Mouse (Mus musculus): ENCODE results near the gene Sp3. TPM values are rescaled to one million over a fixed set of nuclear protein-coding genes. Genes with fewer than 3 reads are reported as not detected.

The Sp3 gene
- polyA plus RNA-seq, 1 experiment: not detected

GRCm38 (mm10) chr2:72898782-72899305 lies 81.4 kb downstream of the Sp3 start:
- H3K4me3 ChIP-seq (ENCODE audit: insufficient read depth, low read depth, low read length): no peak overlapping the region
- no peak overlapping the region for H3K27ac ChIP-seq (ENCODE audit: insufficient read depth, low read depth, low read length)
- WGBS: 97% methylated on average over 2 of the region's 2 CpGs
- H3K4me1 ChIP-seq (ENCODE audit: control insufficient read depth, insufficient read depth, low read length): no peaks in the 10 kb centered on the region
- TF ChIP-seq CTCF (IDR thresholded peaks at IDR 0.05; ENCODE audit: insufficient read depth, low read depth, low read length): no peak
- no peak for TF ChIP-seq POLR2A (IDR thresholded peaks at IDR 0.05; ENCODE audit: insufficient read depth, low read depth, low read length)

- Histone ChIP-seq H3K4me1 (ENCODE audit: control insufficient read depth, insufficient read depth, low read length) (no peaks in the 10 kb centered on the region), H3K27ac (ENCODE audit: insufficient read depth, low read depth, low read length) (no peak overlapping the region), H3K4me3 (ENCODE audit: insufficient read depth, low read depth, low read length) (no peak overlapping the region)
- 40% methylated on average over 3 of the region's 3 CpGs for WGBS
- TF ChIP-seq POLR2A (IDR thresholded peaks at IDR 0.05; ENCODE audit: insufficient read depth, low read depth, low read length): no peak
- no peak for TF ChIP-seq CTCF (IDR thresholded peaks at IDR 0.05; ENCODE audit: insufficient read depth, low read depth, low read length)
These were observed 82.0 kb downstream of the Sp3 start for GRCm38 (mm10) chr2:72898094-72898781.

- Histone ChIP-seq H3K4me3 (ENCODE audit: insufficient read depth, low read depth, low read length) (no peak overlapping the region), H3K27ac (ENCODE audit: insufficient read depth, low read depth, low read length) (no peak overlapping the region), H3K4me1 (ENCODE audit: control insufficient read depth, insufficient read depth, low read length) (no peaks in the 10 kb centered on the region)
- TF ChIP-seq POLR2A (IDR thresholded peaks at IDR 0.05; ENCODE audit: insufficient read depth, low read depth, low read length) (no peak), CTCF (IDR thresholded peaks at IDR 0.05; ENCODE audit: insufficient read depth, low read depth, low read length) (no peak)
These were observed 90.4 kb downstream of the Sp3 start for GRCm38 (mm10) chr2:72889806-72890205.

Other genes starting within 250 kb of the Sp3 start
- not detected in 2 replicates for gene Gm11084, start 6.3 kb upstream of the Sp3 start, polyA plus RNA-seq (2012; ENCODE audit: insufficient read depth, insufficient read length, low replicate concordance, missing spikeins)
- gene Ola1, start 238.5 kb upstream of the Sp3 start, polyA plus RNA-seq (2012; ENCODE audit: insufficient read depth, insufficient read length, low replicate concordance, missing spikeins): 370 TPM in 1 of 2 replicates, not detected in the other

All from olfactory bulb, adult 2 months (tissue).